Mouse (Mus musculus): ENCODE results near the gene Phc3. TPM values are rescaled to one million over a fixed set of nuclear protein-coding genes. Genes with fewer than 3 reads are reported as not detected.

Gene Phc3
- polyA plus RNA-seq, 1 experiment from 2014 or later, result 6.4 TPM

GRCm38 (mm10) chr3:30995899-30996687 is 26.9 kb upstream of the Phc3 start:
- under 1% methylated on average over 36 of the region's 49 CpGs for WGBS
- peak; percentile 74; the same call in 1 of the 2 replicates for ATAC-seq
- peak overlapping the region; percentile 85 for H3K9ac ChIP-seq

GRCm38 (mm10) chr3:30995283-30995898 is 26.2 kb upstream of the Phc3 start, which contains the start of gene Prkci:
Gene Prkci (plus strand): TSS chr3:30995747.
- Histone ChIP-seq H3K27me3 (no peaks in the 10 kb centered on the region), H3K9me3 (replicated peaks) (no peaks in the 10 kb centered on the region), H3K27ac (peak within 1 kb of the TSS; percentile 16; the same call in 1 of the 2 replicates), H3K36me3 (ENCODE audit: poor library complexity, severe bottlenecking) (no peaks in the 10 kb centered on the region), H3K4me2 (peak within 1 kb of the TSS; percentile 66), H3K9ac (peak within 1 kb of the TSS; percentile 85), H3K4me1 (peaks cover 26% of the 10 kb centered on the region), H3K4me3 (peak within 1 kb of the TSS; percentile 85)
- ATAC-seq, result peak; percentile 99
- WGBS, result under 1% methylated on average over 43 of the region's 50 CpGs

More at GRCm38 (mm10) chr3:30995899-30996687, 26.9 kb upstream of the Phc3 start:
- peak overlapping the region; percentile 16; the same call in 1 of the 2 replicates for H3K27ac ChIP-seq
- no peaks in the 10 kb centered on the region for H3K36me3 ChIP-seq (ENCODE audit: poor library complexity, severe bottlenecking)
- H3K27me3 ChIP-seq, result no peaks in the 10 kb centered on the region
- no peaks in the 10 kb centered on the region for H3K9me3 ChIP-seq (replicated peaks)
- peaks cover 26% of the 10 kb centered on the region for H3K4me1 ChIP-seq
- peak overlapping the region; percentile 66 for H3K4me2 ChIP-seq
- H3K4me3 ChIP-seq, result peak overlapping the region; percentile 85

- no peaks in the 10 kb centered on the region for H3K27me3 ChIP-seq
- H3K9me3 ChIP-seq (replicated peaks), result no peaks in the 10 kb centered on the region
- H3K4me3 ChIP-seq, result peak overlapping the region; percentile 85
- peak overlapping the region; percentile 85 for H3K9ac ChIP-seq
- no peaks in the 10 kb centered on the region for H3K36me3 ChIP-seq (ENCODE audit: poor library complexity, severe bottlenecking)
- ATAC-seq, result no peak
- H3K4me1 ChIP-seq, result peaks cover 23% of the 10 kb centered on the region
- peak overlapping the region; percentile 66 for H3K4me2 ChIP-seq
- WGBS, result 25% methylated on average over 6 of the region's 6 CpGs
- no peak overlapping the region for H3K27ac ChIP-seq
These were observed 25.6 kb upstream of the Phc3 start for GRCm38 (mm10) chr3:30994859-30995258.

- Histone ChIP-seq H3K4me2 (no peak overlapping the region), H3K36me3 (ENCODE audit: poor library complexity, severe bottlenecking) (no peaks in the 10 kb centered on the region), H3K4me1 (peaks cover 19% of the 10 kb centered on the region), H3K4me3 (no peak overlapping the region), H3K9ac (no peak overlapping the region), H3K27me3 (no peaks in the 10 kb centered on the region), H3K9me3 (replicated peaks) (no peaks in the 10 kb centered on the region), H3K27ac (no peak overlapping the region)
- ATAC-seq, result no peak
These were observed 23.9 kb upstream of the Phc3 start for GRCm38 (mm10) chr3:30993066-30993573.

GRCm38 (mm10) chr3:30992161-30992560 is 22.9 kb upstream of the Phc3 start:
- no peak for ATAC-seq
- Histone ChIP-seq H3K9me3 (replicated peaks) (no peaks in the 10 kb centered on the region), H3K4me1 (peaks cover 14% of the 10 kb centered on the region), H3K9ac (no peak overlapping the region), H3K36me3 (ENCODE audit: poor library complexity, severe bottlenecking) (no peaks in the 10 kb centered on the region), H3K27me3 (no peaks in the 10 kb centered on the region), H3K27ac (no peak overlapping the region), H3K4me2 (no peak overlapping the region), H3K4me3 (no peak overlapping the region)
- 79% methylated on average over 7 of the region's 7 CpGs for WGBS

- Histone ChIP-seq H3K9me3 (replicated peaks) (no peaks in the 10 kb centered on the region), H3K27ac (no peak overlapping the region), H3K4me1 (no peaks in the 10 kb centered on the region), H3K9ac (no peak overlapping the region), H3K4me2 (no peak overlapping the region), H3K36me3 (ENCODE audit: poor library complexity, severe bottlenecking) (no peaks in the 10 kb centered on the region), H3K4me3 (no peak overlapping the region), H3K27me3 (no peaks in the 10 kb centered on the region)
- WGBS, result 86% methylated on average over 9 of the region's 9 CpGs
- no peak for ATAC-seq
These were observed 18.4 kb upstream of the Phc3 start for GRCm38 (mm10) chr3:30987396-30988318.

GRCm38 (mm10) chr3:30982924-30983536 is 13.8 kb upstream of the Phc3 start:
- Histone ChIP-seq H3K9me3 (replicated peaks) (no peaks in the 10 kb centered on the region), H3K27ac (no peak overlapping the region), H3K4me2 (no peak overlapping the region), H3K36me3 (ENCODE audit: poor library complexity, severe bottlenecking) (no peaks in the 10 kb centered on the region), H3K27me3 (no peaks in the 10 kb centered on the region), H3K4me3 (no peak overlapping the region), H3K9ac (no peak overlapping the region), H3K4me1 (no peaks in the 10 kb centered on the region)
- ATAC-seq, result no peak
- WGBS, result 70% methylated on average over 8 of the region's 8 CpGs

- Histone ChIP-seq H3K9me3 (replicated peaks) (no peaks in the 10 kb centered on the region), H3K4me2 (no peak overlapping the region), H3K4me3 (no peak overlapping the region), H3K27me3 (no peaks in the 10 kb centered on the region), H3K4me1 (no peaks in the 10 kb centered on the region), H3K36me3 (ENCODE audit: poor library complexity, severe bottlenecking) (no peaks in the 10 kb centered on the region), H3K27ac (no peak overlapping the region), H3K9ac (no peak overlapping the region)
- ATAC-seq, result no peak
- 78% methylated on average over 5 of the region's 5 CpGs for WGBS
These were observed 12.6 kb upstream of the Phc3 start for GRCm38 (mm10) chr3:30981616-30982380.

- no peak for ATAC-seq
- H3K9ac ChIP-seq, result no peak overlapping the region
- 69% methylated on average over 1 of the region's 1 CpGs for WGBS
These were observed 7.9 kb upstream of the Phc3 start for GRCm38 (mm10) chr3:30976991-30977603.

GRCm38 (mm10) chr3:30975102-30975754 is 6.0 kb upstream of the Phc3 start:
- WGBS, result 39% methylated on average over 9 of the region's 9 CpGs
- Histone ChIP-seq H3K27ac (no peak overlapping the region), H3K9me3 (replicated peaks) (no peaks in the 10 kb centered on the region), H3K9ac (no peak overlapping the region), H3K36me3 (ENCODE audit: poor library complexity, severe bottlenecking) (no peaks in the 10 kb centered on the region), H3K4me1 (no peaks in the 10 kb centered on the region), H3K4me3 (no peak overlapping the region), H3K27me3 (no peaks in the 10 kb centered on the region), H3K4me2 (no peak overlapping the region)
- peak; percentile 48; the same call in 1 of the 2 replicates for ATAC-seq

More at GRCm38 (mm10) chr3:30976991-30977603, 7.9 kb upstream of the Phc3 start:
- Histone ChIP-seq H3K4me3 (no peak overlapping the region), H3K36me3 (ENCODE audit: poor library complexity, severe bottlenecking) (no peaks in the 10 kb centered on the region), H3K27me3 (no peaks in the 10 kb centered on the region), H3K4me1 (no peaks in the 10 kb centered on the region), H3K27ac (no peak overlapping the region), H3K4me2 (no peak overlapping the region), H3K9me3 (replicated peaks) (no peaks in the 10 kb centered on the region)

Measured in forebrain, embryonic 13.5 days (tissue).